Mouse (Mus musculus) ES-Bruce4 (cell line): ENCODE data around the gene Gm28048.

Experiments used
- CTCF ChIP-seq: IDR thresholded peaks from one replicate; pipeline ENCODE4 v1.8.1; 2011; ENCODE audit warnings: low read depth, low read length
- POLR2A ChIP-seq: IDR thresholded peaks from one replicate; pipeline ENCODE4 v1.8.1; 2011; ENCODE audit warnings: low read length; ENCODE audit not compliant: insufficient read depth

DNA sequence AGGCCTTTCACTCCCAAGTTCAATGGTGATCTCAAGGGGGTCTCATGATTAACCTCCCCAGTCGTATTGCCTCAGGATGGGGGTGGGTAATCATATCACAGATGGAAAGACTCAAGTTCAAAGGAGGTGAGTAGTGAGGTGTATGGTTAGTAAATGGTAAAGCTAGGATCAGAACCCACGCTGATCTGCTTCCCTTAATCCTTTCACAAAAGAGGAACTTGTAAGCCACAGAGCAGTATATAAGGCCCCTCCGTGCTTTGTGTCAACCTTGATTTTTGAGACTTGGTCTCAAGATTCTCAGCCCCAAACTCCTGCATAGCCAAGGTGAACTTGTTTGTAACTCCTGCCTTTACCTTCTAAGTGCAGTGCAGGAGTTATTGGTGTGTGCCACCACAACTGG lies 42.3 kb upstream of the Gm28048 start:
- TF ChIP-seq CTCF (no peak), POLR2A (no peak)
